Mouse (Mus musculus): ENCODE measurements around the gene Abcf1. TPM values are rescaled to one million over a fixed set of nuclear protein-coding genes. Genes with fewer than 3 reads are reported as not detected.

Gene Abcf1
- polyA plus RNA-seq, 1 experiment from 2014 or later = 65.5 TPM

- Histone ChIP-seq H3K9ac (no peak overlapping the region), H3K4me2 (replicated peaks) (no peak overlapping the region), H3K36me3 (replicated peaks; ENCODE audit: control insufficient read depth, insufficient read depth) (no peaks in the 10 kb centered on the region), H3K27ac (no peak overlapping the region), H3K27me3 (ENCODE audit: control insufficient read depth, insufficient read depth, low read length) (no peaks in the 10 kb centered on the region), H3K4me3 (replicated peaks; ENCODE audit: low read length) (no peak overlapping the region), H3K4me1 (replicated peaks; ENCODE audit: control insufficient read depth, insufficient read depth, low read length) (peaks cover 10% of the 10 kb centered on the region), H3K9me3 (ENCODE audit: control insufficient read depth, low read length) (no peaks in the 10 kb centered on the region)
- DNase-seq (ENCODE audit: low spot score) (no peak), ATAC-seq (ENCODE audit: low FRiP score) (no peak)
- WGBS = 86% methylated on average over 7 of the region's 7 CpGs
Observed at GRCm38 (mm10) chr17:35999356-35999755, 29.8 kb upstream of the Abcf1 start.

GRCm38 (mm10) chr17:35998545-35999305, 29.2 kb upstream of the Abcf1 start:
- peaks cover 10% of the 10 kb centered on the region for H3K4me1 ChIP-seq (replicated peaks; ENCODE audit: control insufficient read depth, insufficient read depth, low read length)
- no peaks in the 10 kb centered on the region for H3K27me3 ChIP-seq (ENCODE audit: control insufficient read depth, insufficient read depth, low read length)
- no peak overlapping the region for H3K9ac ChIP-seq
- H3K36me3 ChIP-seq (replicated peaks; ENCODE audit: control insufficient read depth, insufficient read depth) = no peaks in the 10 kb centered on the region
- ATAC-seq (ENCODE audit: low FRiP score) (no peak), DNase-seq (ENCODE audit: low spot score) (no peak)
- H3K9me3 ChIP-seq (ENCODE audit: control insufficient read depth, low read length) = no peaks in the 10 kb centered on the region
- 93% methylated on average over 6 of the region's 6 CpGs for WGBS
- no peak overlapping the region for H3K4me3 ChIP-seq (replicated peaks; ENCODE audit: low read length)
- H3K27ac ChIP-seq = no peak overlapping the region
- no peak overlapping the region for H3K4me2 ChIP-seq (replicated peaks)

- Histone ChIP-seq H3K4me2 (replicated peaks) (no peak overlapping the region), H3K36me3 (replicated peaks; ENCODE audit: control insufficient read depth, insufficient read depth) (no peaks in the 10 kb centered on the region), H3K9me3 (ENCODE audit: control insufficient read depth, low read length) (no peaks in the 10 kb centered on the region), H3K4me1 (replicated peaks; ENCODE audit: control insufficient read depth, insufficient read depth, low read length) (peaks cover 10% of the 10 kb centered on the region), H3K27me3 (ENCODE audit: control insufficient read depth, insufficient read depth, low read length) (no peaks in the 10 kb centered on the region), H3K4me3 (replicated peaks; ENCODE audit: low read length) (no peak overlapping the region), H3K9ac (no peak overlapping the region), H3K27ac (no peak overlapping the region)
- ATAC-seq (ENCODE audit: low FRiP score) (no peak), DNase-seq (ENCODE audit: low spot score) (no peak)
- WGBS = 63% methylated on average over 12 of the region's 12 CpGs
Observed at GRCm38 (mm10) chr17:35997713-35998510, 28.4 kb upstream of the Abcf1 start.

- H3K4me1 ChIP-seq (replicated peaks; ENCODE audit: control insufficient read depth, insufficient read depth, low read length) = peaks cover 10% of the 10 kb centered on the region
- H3K27me3 ChIP-seq (ENCODE audit: control insufficient read depth, insufficient read depth, low read length) = no peaks in the 10 kb centered on the region
- DNase-seq (ENCODE audit: low spot score) = peak; percentile 97
- no peak overlapping the region for H3K27ac ChIP-seq
- no peaks in the 10 kb centered on the region for H3K36me3 ChIP-seq (replicated peaks; ENCODE audit: control insufficient read depth, insufficient read depth)
- WGBS = 3% methylated on average over 11 of the region's 11 CpGs
- no peak overlapping the region for H3K4me3 ChIP-seq (replicated peaks; ENCODE audit: low read length)
- H3K9ac ChIP-seq = no peak overlapping the region
- H3K9me3 ChIP-seq (ENCODE audit: control insufficient read depth, low read length) = no peaks in the 10 kb centered on the region
- H3K4me2 ChIP-seq (replicated peaks) = no peak overlapping the region
- ATAC-seq (ENCODE audit: low FRiP score) = peak; percentile 65
Observed at GRCm38 (mm10) chr17:35996949-35997348, 27.4 kb upstream of the Abcf1 start.

GRCm38 (mm10) chr17:35994879-35995240, 25.3 kb upstream of the Abcf1 start:
- H3K9me3 ChIP-seq (ENCODE audit: control insufficient read depth, low read length) = no peaks in the 10 kb centered on the region
- no peak for ATAC-seq (ENCODE audit: low FRiP score)
- WGBS = 3% methylated on average over 14 of the region's 14 CpGs
- peaks cover 1% of the 10 kb centered on the region; the same call in 1 of the 2 replicates for H3K36me3 ChIP-seq (replicated peaks; ENCODE audit: control insufficient read depth, insufficient read depth)
- H3K9ac ChIP-seq = peak overlapping the region; percentile 80
- H3K27ac ChIP-seq = peak overlapping the region; percentile 81
- H3K4me3 ChIP-seq (replicated peaks; ENCODE audit: low read length) = peak overlapping the region; percentile 71
- peak overlapping the region; percentile 75 for H3K4me2 ChIP-seq (replicated peaks)
- H3K4me1 ChIP-seq (replicated peaks; ENCODE audit: control insufficient read depth, insufficient read depth, low read length) = peaks cover 10% of the 10 kb centered on the region
- no peak for DNase-seq (ENCODE audit: low spot score)
- no peaks in the 10 kb centered on the region for H3K27me3 ChIP-seq (ENCODE audit: control insufficient read depth, insufficient read depth, low read length)

GRCm38 (mm10) chr17:35994175-35994878, 24.8 kb upstream of the Abcf1 start:
- H3K27me3 ChIP-seq (ENCODE audit: control insufficient read depth, insufficient read depth, low read length) = no peaks in the 10 kb centered on the region
- H3K4me3 ChIP-seq (replicated peaks; ENCODE audit: low read length) = peak overlapping the region; percentile 71
- H3K4me1 ChIP-seq (replicated peaks; ENCODE audit: control insufficient read depth, insufficient read depth, low read length) = peaks cover 10% of the 10 kb centered on the region
- WGBS = 2% methylated on average over 31 of the region's 31 CpGs
- DNase-seq (ENCODE audit: low spot score) (peak; percentile 88), ATAC-seq (ENCODE audit: low FRiP score) (peak; percentile 76)
- H3K9me3 ChIP-seq (ENCODE audit: control insufficient read depth, low read length) = no peaks in the 10 kb centered on the region
- H3K9ac ChIP-seq = peak overlapping the region; percentile 80
- H3K36me3 ChIP-seq (replicated peaks; ENCODE audit: control insufficient read depth, insufficient read depth) = peaks cover 7% of the 10 kb centered on the region
- H3K4me2 ChIP-seq (replicated peaks) = peak overlapping the region; percentile 75
- peak overlapping the region; percentile 81 for H3K27ac ChIP-seq

- no peaks in the 10 kb centered on the region for H3K27me3 ChIP-seq (ENCODE audit: control insufficient read depth, insufficient read depth, low read length)
- 7% methylated on average over 17 of the region's 17 CpGs for WGBS
- H3K27ac ChIP-seq = 0 out of 2 replicates have a peak overlapping the region, but pooled peaks have one; percentile 12
- H3K4me3 ChIP-seq (replicated peaks; ENCODE audit: low read length) = peak overlapping the region; percentile 71
- no peaks in the 10 kb centered on the region for H3K9me3 ChIP-seq (ENCODE audit: control insufficient read depth, low read length)
- peaks cover 10% of the 10 kb centered on the region for H3K4me1 ChIP-seq (replicated peaks; ENCODE audit: control insufficient read depth, insufficient read depth, low read length)
- DNase-seq (ENCODE audit: low spot score) = peak; percentile 95
- no peak overlapping the region for H3K9ac ChIP-seq
- peak; percentile 73 for ATAC-seq (ENCODE audit: low FRiP score)
- peak overlapping the region; percentile 75 for H3K4me2 ChIP-seq (replicated peaks)
- peaks cover 13% of the 10 kb centered on the region for H3K36me3 ChIP-seq (replicated peaks; ENCODE audit: control insufficient read depth, insufficient read depth)
Observed at GRCm38 (mm10) chr17:35993675-35994074, 24.1 kb upstream of the Abcf1 start.

GRCm38 (mm10) chr17:35991781-35992180, 22.2 kb upstream of the Abcf1 start:
- Histone ChIP-seq H3K36me3 (replicated peaks; ENCODE audit: control insufficient read depth, insufficient read depth) (peaks cover 32% of the 10 kb centered on the region), H3K9me3 (ENCODE audit: control insufficient read depth, low read length) (no peaks in the 10 kb centered on the region), H3K4me3 (replicated peaks; ENCODE audit: low read length) (no peak overlapping the region), H3K27ac (no peak overlapping the region), H3K9ac (no peak overlapping the region), H3K4me1 (replicated peaks; ENCODE audit: control insufficient read depth, insufficient read depth, low read length) (peaks cover 10% of the 10 kb centered on the region), H3K4me2 (replicated peaks) (no peak overlapping the region), H3K27me3 (ENCODE audit: control insufficient read depth, insufficient read depth, low read length) (no peaks in the 10 kb centered on the region)
- WGBS = 57% methylated on average over 10 of the region's 10 CpGs
- DNase-seq (ENCODE audit: low spot score) (no peak), ATAC-seq (ENCODE audit: low FRiP score) (no peak)

- no peak for ATAC-seq (ENCODE audit: low FRiP score)
- peaks cover 14% of the 10 kb centered on the region for H3K4me1 ChIP-seq (replicated peaks; ENCODE audit: control insufficient read depth, insufficient read depth, low read length)
- no peak overlapping the region for H3K4me2 ChIP-seq (replicated peaks)
- no peaks in the 10 kb centered on the region for H3K27me3 ChIP-seq (ENCODE audit: control insufficient read depth, insufficient read depth, low read length)
- no peak overlapping the region for H3K4me3 ChIP-seq (replicated peaks; ENCODE audit: low read length)
- H3K27ac ChIP-seq = no peak overlapping the region
- no peaks in the 10 kb centered on the region for H3K9me3 ChIP-seq (ENCODE audit: control insufficient read depth, low read length)
- H3K36me3 ChIP-seq (replicated peaks; ENCODE audit: control insufficient read depth, insufficient read depth) = peaks cover 51% of the 10 kb centered on the region
- peak overlapping the region; percentile 76; the same call in 1 of the 2 replicates for H3K9ac ChIP-seq
- WGBS = 89% methylated on average over 9 of the region's 9 CpGs
- DNase-seq (ENCODE audit: low spot score) = no peak
Observed at GRCm38 (mm10) chr17:35981776-35982175, 12.2 kb upstream of the Abcf1 start.
